Mouse (Mus musculus) monocyte, adult 5-6 weeks (primary cell): ENCODE results near the gene Als2cr12. TPM values are rescaled to one million over a fixed set of nuclear protein-coding genes. Genes with fewer than 3 reads are reported as not detected.
A peak's percentile ranks its signal among the peaks of the same experiment; 100 is the strongest.
"Not testable (repeated sequence)": the region's sequence is repeated elsewhere in the genome, so short reads cannot be mapped to it uniquely, and the experiment has no call there.

Source experiments
- ATAC-seq: fragments of 153-309, 156-312 bp; replicated peaks from 2 replicates; pipeline ENCODE4 v1.8.0; 2017; ENCODE audit warnings: mild to moderate bottlenecking; ENCODE audit not compliant: low TSS enrichment, insufficient number of reproducible peaks, severe bottlenecking, poor library complexity, low FRiP score
- total RNA-seq: library from RNA; stranded (forward); fragments of 200-1000, 200-491, 200-594 nt; gene quantifications from 3 replicates; pipeline ENCODE4 v1.2.3, GENCODE M21; 2017

The Als2cr12 gene
- total RNA-seq, 1 experiment from 2014 or later, result not detected

- no peak for ATAC-seq
These were observed 25.2 kb upstream of the Als2cr12 start for GRCm38 (mm10) chr1:58720988-58721387.

- peak; percentile 24; the same call in 1 of the 2 replicates for ATAC-seq
These were observed 24.3 kb upstream of the Als2cr12 start for GRCm38 (mm10) chr1:58720090-58720489.

GRCm38 (mm10) chr1:58719356-58719945 lies 23.7 kb upstream of the Als2cr12 start:
- ATAC-seq, result no peak

- no peak for ATAC-seq
These were observed 21.9 kb upstream of the Als2cr12 start for GRCm38 (mm10) chr1:58717589-58718270.

- ATAC-seq, result no peak
These were observed 21.1 kb upstream of the Als2cr12 start for GRCm38 (mm10) chr1:58716883-58717220.

- ATAC-seq, result no peak
These were observed 20.5 kb upstream of the Als2cr12 start for GRCm38 (mm10) chr1:58716162-58716882.

GRCm38 (mm10) chr1:58715536-58715935 lies 19.7 kb upstream of the Als2cr12 start:
- ATAC-seq, result no peak

- ATAC-seq, result no peak
These were observed 18.6 kb upstream of the Als2cr12 start for GRCm38 (mm10) chr1:58714361-58714760.

- ATAC-seq, result no peak
These were observed 18.1 kb upstream of the Als2cr12 start for GRCm38 (mm10) chr1:58713893-58714231.

GRCm38 (mm10) chr1:58713081-58713892 lies 17.5 kb upstream of the Als2cr12 start:
- ATAC-seq, result peak; percentile 34; the same call in 1 of the 2 replicates

- ATAC-seq, result peak; percentile 78
These were observed 16.6 kb upstream of the Als2cr12 start for GRCm38 (mm10) chr1:58712076-58713061.

GRCm38 (mm10) chr1:58711365-58712016 lies 15.7 kb upstream of the Als2cr12 start, which contains the start of gene Cflar:
Cflar (plus strand) TSS chr1:58711508.
- ATAC-seq, result peak; percentile 48

GRCm38 (mm10) chr1:58710711-58711364 lies 15.0 kb upstream of the Als2cr12 start:
- no peak for ATAC-seq

GRCm38 (mm10) chr1:58710043-58710442 lies 14.3 kb upstream of the Als2cr12 start:
- not testable (repeated sequence) for ATAC-seq

GRCm38 (mm10) chr1:58700580-58701162 lies 4.9 kb upstream of the Als2cr12 start:
- peak; percentile 60; the same call in 1 of the 2 replicates for ATAC-seq

GRCm38 (mm10) chr1:58699988-58700387 lies 4.2 kb upstream of the Als2cr12 start:
- ATAC-seq, result no peak

GRCm38 (mm10) chr1:58698781-58699180 lies 3.0 kb upstream of the Als2cr12 start:
- ATAC-seq, result no peak
